Mouse (Mus musculus) layer of hippocampus, postnatal 10 days (tissue): ENCODE measurements around the gene Garnl3. TPM values are rescaled to one million over a fixed set of nuclear protein-coding genes. Genes with fewer than 3 reads are reported as not detected.
"Not testable (repeated sequence)": the region's sequence is repeated elsewhere in the genome, so short reads cannot be mapped to it uniquely, and the experiment has no call there.

Experiments
- DNase-seq, 2 experiments: peaks; one replicate each; pipeline ENCODE4 v3.0.0; 2021; ENCODE audit warnings: low spot score in 2 of 2
- total RNA-seq, 2 experiments: library from RNA; stranded (reverse); gene quantifications; 2 replicates each; pipeline ENCODE4 v1.2.3; 2021

Gene Garnl3
- total RNA-seq, 2 experiments from 2014 or later, result 75.2 to 91.7 TPM

- DNase-seq, result no peak
Observed at GRCm38 (mm10) chr2:33156283-33156781, 24.9 kb upstream of the Garnl3 start.

DNA sequence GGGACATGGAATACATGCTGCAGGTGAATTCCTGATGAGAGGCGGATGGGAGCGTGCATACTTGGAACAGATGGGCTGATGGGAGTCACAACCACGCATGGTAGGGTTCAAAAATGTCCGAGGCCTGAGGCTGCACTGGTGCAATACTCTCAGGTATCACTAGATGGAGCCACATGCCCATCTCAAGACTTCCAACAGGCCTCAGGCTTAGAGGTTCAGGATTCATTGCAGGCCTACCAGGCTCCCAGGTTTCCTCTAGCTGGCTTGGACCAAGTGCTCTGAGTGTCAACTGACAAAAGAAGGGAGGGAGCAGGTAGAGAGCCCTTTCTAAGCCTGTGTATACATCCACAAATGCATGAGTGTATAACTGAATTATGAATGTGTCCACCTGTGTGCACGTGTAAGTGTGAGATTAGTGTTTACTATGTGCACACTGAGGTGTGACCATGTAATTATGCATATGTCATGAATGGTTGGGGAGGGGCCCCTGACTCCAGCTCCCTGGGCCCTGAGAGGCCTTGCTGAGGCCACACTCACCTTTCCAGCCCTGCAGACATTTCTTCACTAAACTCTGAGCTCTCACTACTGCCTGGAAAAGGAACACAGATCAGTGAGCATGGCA is 23.4 kb upstream of the Garnl3 start:
- peak; percentile 82 to 84 for DNase-seq

GRCm38 (mm10) chr2:33146994-33147393 is 15.5 kb upstream of the Garnl3 start:
- no peak for DNase-seq

GRCm38 (mm10) chr2:33143292-33143691 is 11.8 kb upstream of the Garnl3 start:
- no peak for DNase-seq

DNA sequence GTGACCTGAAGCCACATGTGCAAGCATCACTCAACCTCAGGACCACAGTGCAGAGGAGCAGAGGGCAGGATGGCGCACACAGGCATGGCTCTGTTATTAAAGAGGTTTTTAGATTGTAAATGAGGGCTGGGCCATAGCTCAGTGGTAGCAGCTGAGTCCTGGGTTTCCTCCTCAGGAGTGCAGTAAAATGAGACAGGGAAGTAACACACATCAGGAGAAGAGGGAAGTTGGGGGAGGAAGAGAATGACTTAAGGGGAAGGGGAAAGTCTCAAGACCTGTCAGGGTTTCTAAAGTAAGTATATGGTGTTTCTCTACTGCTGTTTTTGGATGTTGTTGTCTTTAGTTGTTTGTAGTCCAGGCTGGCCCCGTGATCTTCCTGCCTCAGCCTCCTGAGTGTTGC is 7.0 kb upstream of the Garnl3 start:
- DNase-seq, result no peak

DNA sequence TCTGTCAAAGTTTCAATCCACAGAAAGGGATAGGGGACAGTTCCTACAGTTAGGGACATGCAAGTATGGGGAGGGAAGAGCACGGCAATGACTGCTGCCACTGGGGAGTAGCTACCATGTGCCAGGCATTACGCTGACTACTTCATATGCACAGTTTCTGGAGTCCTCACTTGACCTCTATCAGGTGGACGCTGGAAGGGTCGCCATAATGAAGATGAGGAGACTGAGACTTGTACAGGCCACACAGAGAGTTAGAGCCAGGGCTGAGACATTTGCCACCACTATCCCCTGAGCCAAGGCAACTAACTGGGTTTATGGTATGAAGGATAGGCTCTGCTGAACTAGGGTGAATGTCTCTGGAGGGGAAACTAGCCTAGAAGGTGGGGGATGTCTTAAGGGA is 6.3 kb upstream of the Garnl3 start:
- no peak for DNase-seq

DNA sequence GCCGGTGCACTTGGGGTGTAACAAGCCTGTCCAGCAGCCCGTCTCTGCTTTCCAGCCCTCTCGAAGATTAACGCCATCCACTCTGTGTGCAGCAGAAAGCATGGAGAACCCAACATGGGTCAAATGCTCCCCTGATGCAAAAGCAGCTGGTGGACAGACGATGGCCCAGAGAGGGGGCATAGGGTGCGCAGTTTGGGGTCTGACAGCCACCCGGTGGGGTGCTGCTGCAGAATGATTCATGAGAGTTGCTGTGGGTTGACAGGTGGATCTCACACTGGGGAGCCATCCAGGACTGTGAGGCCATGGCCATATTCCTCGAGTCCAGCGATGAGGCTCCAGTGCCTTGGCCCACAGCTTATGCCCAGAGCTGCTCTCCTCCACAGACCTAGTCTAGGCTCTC is 5.8 kb upstream of the Garnl3 start:
- no peak for DNase-seq

DNA sequence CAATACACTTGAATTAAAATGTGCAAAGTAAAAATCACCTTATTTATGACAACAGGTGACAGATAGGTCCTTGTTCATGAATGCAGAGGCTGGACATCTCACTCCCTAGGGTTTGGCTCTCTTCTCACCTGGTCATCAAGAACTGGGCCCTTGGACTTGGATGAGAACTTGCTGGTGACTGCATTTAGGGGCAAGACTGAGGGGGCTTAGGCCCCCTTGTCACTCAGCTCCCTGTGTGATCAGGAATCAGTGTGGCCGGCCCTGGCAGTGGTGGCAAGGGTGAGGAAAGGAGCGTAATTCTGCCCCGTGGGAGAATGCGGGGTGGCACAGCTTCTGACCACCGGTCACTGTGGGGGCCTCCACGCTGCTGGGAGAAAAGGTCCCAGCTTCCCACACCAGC is 4.9 kb upstream of the Garnl3 start:
- DNase-seq, result no peak

GRCm38 (mm10) chr2:33134766-33135490 is 3.5 kb upstream of the Garnl3 start:
- DNase-seq, result no peak

GRCm38 (mm10) chr2:33132306-33132705 is 852 bp upstream of the Garnl3 start:
- DNase-seq, result no peak

DNA sequence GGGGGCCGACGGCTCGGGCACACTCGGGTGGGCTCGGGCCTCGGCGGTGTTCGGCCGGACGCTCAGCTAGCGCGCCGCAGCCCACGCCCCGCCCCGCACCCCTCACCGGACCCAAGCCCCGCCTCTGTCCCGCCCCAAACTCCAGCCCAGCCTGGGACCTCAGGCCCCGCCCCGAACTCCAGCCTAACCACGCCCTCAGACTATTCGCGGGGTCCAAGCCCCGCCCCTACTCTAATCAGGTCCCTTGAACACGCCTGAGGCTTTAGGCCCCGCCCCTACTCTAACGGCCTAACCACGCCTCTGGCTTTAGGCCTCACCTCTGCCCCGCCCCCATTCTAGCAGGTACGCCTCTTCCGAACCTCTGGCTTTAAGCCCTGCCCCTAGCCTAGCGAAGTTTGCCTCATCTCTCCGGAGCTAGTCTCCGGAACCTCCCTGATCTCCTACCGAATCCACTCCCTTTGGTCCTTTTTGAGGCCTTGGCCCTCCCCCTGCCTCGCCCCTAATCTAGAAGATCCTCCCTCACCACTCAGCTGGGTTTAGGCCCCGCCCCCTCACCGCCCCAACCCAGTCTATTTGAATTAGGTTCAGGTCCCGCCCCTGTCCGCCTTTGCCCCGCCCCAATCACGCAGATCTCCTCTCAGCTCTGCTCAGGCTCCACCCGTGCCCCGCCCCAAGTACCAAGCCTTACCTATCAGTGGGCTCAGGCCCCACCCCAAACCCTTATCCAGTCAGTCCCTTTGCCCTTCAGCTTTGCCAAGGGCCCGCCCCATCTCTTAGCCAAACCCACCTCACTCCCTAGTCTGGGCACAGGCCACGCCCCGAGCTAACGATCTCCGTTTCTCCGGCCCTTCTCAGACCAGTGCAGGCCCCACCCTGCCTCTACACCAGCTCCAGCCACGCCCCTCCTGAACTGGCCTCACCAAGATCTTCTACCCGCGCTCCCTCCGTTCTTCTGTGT is 649 bp downstream of the Garnl3 start:
- DNase-seq, result peak; percentile 94 to 96

DNA sequence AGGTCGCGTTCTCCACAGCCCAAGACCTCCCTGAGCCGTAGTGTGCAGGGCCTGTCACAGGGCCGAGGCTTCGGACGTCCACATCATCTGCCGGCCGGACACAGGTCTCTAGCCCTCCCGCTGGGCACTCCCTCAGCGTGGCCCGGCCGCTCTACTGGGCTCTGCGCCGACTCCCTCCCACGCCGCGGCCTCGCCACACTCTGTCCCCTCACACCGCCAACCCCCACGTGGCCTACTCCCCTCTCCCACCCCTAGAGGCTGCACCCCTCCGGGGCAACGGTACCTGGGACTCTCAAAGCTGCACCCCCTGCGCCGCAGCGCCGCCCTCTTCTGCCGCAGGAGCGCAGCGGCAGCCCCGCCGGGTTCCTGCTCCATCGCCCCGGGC is 1.3 kb downstream of the Garnl3 start:
- DNase-seq, result no peak

DNA sequence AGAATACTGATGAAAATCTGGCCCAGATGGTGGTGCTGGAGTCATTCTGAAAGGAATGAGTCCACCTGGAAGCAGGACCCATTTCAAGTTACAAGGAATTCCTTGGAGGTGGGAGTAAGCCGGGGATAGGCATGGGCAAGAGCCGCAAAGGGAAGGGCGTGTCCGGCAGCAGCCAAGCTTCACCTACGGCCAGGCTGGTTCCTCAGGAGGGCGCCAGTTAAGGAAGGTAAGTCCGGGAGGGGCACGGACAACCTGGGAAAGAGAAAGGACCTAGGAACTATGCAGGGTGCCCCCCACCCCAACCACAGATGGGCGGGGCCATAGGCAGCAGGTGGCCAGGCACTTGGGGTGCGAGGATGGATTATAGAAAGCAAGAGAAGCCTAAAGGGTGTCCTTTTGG is 1.8 kb downstream of the Garnl3 start:
- peak in 1 of 2 experiments; percentile 41 for DNase-seq

DNA sequence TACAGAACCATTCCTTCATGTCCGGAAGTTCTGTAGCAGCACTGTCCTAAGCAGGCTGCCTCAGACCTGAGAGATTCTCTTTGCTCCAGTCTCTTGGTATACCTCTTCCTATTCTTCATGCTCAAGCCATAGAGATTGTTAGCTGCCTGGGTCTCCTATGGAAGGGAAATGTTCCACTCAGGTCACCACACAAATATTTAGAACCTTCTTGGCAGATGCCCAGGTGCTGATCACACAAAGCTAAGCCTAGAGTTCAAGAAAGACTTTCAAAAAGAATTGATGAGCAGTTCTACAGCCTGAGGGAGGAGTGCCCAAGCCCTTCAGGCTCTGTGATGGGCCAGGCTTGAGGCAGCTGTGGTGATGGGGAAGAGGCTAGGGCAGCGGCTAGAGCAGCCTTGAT is 2.4 kb downstream of the Garnl3 start:
- DNase-seq, result no peak

DNA sequence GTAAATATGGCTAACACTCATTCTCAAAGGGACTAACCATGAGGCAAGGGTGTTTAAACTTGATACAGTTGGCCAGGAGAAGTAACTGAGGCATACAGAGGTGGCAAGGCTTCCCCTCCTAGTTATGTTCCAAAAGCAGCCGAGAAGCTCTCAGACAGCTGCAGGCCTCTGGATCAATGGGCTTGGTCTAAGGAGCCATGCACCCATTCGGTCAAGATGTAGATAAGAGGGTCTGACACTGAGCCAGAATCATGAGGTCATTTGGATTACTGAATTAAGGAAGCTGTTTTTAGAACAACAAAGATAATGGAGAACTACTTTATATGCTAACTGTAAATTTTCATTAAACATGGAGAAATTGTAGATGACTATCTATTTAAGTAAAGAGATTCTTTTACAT is 4.2 kb downstream of the Garnl3 start:
- DNase-seq, result no peak

GRCm38 (mm10) chr2:33122856-33123255 is 8.6 kb downstream of the Garnl3 start:
- DNase-seq, result no peak

- no peak for DNase-seq
Observed at GRCm38 (mm10) chr2:33100536-33100935, 30.9 kb downstream of the Garnl3 start.

DNA sequence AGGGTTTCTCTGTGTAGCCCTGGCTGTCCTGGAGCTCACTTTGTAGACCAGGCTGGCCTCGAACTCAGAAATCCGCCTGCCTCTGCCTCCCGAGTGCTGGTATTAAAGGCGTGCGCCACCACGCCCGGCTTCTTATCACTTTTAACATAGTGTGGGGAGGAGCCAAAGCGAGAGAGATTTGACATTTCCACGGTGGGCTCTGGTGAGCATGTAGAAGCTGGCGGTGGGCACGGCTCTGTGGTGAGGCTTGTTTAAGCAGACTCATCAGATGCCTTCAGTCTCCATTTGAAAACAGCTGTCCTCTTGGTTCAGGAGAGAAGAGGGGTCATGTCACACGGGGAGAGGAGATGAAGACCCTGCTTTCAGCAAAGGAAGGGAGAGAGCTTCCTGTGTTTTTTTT is 34.1 kb downstream of the Garnl3 start:
- not testable (repeated sequence) for DNase-seq

- no peak for DNase-seq
Observed at GRCm38 (mm10) chr2:33095221-33095671, 36.2 kb downstream of the Garnl3 start.

GRCm38 (mm10) chr2:33090620-33091520 is 40.6 kb downstream of the Garnl3 start:
- no peak for DNase-seq

GRCm38 (mm10) chr2:33090033-33090400 is 41.4 kb downstream of the Garnl3 start:
- not testable (repeated sequence) for DNase-seq
